Mouse (Mus musculus) MN1 (cell line): ENCODE data around the gene Pla2r1.

Experiments used
- DNase-seq: peaks from one replicate; pipeline ENCODE4 v3.0.0-alpha.2; 2016; ENCODE audit warnings: low spot score

Gene Pla2r1

DNA sequence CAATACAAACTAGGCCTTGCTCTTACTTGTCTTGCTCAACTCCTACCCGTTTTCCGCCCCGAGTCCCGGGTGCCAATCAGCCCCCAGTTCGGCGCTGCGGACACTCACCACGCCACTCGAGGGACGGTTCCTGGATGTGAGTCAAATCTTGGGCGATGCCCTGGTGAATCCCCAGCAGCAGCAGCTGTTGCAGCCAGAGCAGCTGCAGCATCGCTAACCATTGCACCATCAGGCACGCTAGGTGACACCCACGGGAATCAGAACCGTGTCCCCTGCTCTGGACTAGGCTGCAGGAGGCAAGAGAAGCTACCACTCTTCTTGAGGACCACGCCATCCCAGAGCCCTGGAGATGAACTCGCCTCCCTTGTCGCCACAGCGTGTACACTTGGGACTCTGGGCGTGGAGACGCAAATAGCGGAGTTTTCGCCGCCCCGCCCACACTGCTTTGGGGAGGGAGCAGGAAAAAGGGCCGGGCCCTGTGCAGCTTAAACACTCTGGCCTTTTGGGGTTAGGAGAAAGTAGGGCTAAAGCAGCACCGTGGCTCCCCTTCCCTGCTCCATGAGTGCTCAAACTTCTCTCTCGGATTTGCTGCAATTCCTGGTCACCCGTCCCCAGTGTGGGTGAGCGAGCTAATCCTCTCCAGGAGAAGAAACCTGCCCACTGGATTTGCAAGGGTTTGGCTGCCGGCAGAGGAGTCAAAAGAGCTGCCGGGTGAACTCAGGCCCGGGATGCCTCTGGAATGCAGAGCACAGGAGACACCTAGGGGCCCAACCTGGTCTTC lies at the start of gene Pla2r1:
Gene Pla2r1, minus strand, starts transcription at position 407 of the 781 bp plus-strand sequence.
- no peak for DNase-seq

DNA sequence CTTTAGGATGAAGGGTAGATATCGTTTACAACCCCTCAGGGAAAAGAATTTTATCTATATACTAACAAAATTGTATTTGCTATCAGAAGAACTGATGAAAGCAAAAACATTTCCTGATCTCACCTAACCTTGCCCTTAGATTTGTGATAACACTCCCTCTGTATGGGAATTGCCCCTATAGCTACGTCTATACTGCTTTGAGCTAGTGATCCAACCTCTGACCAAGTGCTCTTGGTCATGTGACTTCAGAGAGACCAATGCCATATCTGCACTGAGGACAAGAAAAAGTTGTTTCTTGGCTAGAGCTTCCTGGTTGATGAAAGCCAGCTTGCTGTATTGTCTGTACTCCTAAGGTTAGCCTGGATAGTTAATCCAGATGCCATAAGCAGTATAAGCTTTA lies 48.2 kb upstream of the Pla2r1 start:
- no peak for DNase-seq

DNA sequence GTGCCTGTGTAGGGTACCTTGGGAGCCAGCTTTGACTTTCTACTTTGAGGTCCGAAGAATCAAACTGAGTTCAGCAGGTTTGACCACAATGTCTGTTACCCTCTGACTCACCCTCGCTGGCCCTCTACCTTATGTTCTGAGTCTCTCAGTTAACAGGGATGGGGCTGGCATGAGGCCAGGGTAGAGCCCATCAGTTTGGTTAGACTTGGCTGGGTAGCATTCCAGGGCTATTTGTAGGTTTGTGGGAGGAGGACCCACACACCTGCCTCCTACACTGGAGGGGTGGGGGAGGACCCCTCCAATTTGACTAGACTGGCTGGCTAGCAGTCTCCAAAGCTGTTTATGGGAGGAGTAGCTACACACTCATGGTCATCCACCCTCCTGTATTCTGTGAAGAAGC lies 47.8 kb upstream of the Pla2r1 start:
- no peak for DNase-seq

DNA sequence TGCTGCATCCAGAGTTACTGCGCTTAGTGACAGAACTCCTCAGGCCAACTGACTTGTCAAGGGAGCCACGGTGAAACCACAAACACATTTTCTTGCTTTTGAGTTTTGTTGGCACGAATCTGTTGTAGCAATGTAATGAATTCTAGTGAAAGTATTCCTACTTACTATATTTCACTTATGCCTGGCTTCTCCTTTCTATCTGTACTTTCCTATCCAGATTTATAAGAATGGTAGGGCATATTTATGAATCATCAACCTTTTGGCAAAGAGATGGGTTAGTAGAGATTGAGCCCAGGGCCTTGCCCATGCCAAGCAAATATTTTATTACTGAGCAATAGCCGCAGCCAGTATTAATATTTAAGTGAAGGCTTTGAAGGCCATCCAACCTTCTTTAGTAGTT lies 30.3 kb upstream of the Pla2r1 start:
- no peak for DNase-seq

DNA sequence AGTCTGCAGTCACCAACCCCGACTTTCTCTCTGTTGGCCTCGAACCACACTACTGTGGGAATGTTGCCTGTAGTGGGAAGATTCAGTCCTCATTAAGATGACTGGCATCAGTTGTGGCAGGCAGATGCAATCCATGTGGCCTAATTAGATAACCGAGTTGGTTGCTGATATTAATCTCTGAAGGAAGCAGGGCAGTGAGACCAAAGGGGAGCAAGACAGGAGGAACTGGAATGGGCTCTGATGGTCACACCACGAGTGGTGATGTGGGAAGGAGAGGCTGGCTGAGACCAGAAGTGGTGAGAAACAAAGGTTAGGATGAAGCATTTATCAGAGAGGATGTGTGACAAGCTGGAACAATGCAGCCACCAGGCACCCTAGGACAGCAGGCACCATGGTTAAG lies 1.5 kb upstream of the Pla2r1 start:
- no peak for DNase-seq

DNA sequence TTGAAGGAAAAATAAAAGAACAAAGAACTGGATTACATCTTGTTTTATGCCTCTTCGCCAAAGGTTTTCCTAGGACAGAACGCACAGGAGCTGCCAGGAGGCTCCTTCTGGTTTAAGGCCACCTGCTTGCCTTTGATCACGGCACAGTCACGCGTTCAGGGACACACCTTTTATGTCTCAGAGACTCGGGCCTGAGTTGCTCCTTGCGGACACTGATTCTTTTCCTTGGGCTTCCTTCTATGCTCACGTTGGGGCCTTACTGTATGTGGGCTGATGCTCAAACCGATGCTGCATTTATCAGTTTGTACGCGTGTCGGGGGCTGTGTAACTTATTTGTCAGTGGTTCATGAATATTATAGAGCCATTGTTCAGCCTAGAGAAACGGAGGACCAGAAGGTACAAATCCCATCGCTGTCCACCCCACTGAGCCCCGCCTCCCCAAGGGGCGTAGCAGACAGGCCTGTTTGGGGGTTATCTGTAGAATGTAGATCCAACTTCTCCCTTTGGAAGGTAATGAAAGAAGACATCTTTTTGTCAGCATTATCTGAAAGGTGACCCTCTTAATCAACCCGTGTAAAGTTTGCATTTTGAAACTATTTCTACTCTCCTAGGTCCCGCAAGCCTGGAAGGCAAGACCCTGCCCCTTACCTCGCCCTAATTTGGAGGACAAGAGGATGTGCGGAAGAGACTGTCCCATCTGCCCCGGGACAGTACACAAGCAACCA lies 769 bp downstream of the Pla2r1 start:
- no peak for DNase-seq

DNA sequence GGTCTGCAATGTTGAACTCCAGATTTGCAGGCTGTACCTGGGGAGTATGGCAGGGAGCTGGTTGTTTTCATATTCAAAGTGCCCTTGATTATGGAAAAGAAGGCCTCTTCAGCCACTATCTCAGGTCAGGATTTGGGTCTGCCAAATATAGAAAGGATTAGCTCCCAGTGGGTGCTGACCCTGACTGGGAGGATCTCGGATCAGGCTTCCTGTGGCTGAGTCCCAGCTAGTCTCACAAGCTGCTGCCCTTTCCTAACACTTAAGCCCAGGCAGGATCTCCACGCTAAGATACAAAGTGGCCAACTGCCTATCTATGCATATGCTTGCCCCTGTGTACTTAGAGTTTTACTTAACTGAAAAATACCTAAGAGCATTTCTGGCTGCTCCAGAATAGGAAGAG lies 1.4 kb downstream of the Pla2r1 start:
- DNase-seq: no peak

DNA sequence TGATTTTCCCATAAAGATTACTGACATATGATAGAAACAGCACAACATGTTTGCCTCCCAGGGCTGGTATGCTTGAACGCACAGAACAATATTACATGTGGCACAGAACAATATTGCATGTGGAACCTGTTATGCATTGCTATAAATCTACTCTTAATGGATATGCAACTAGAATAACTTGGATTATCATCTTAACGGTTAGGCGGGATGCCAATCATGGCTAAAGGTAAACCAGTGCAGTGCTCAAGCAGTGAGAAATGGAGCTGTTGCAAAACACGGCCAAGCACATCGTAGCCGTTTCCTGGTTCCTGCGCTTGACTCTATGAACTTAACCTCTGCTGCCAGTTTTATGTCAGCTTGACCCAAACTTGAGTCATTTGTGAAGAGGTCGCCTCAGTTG lies 2.6 kb downstream of the Pla2r1 start:
- DNase-seq: no peak

DNA sequence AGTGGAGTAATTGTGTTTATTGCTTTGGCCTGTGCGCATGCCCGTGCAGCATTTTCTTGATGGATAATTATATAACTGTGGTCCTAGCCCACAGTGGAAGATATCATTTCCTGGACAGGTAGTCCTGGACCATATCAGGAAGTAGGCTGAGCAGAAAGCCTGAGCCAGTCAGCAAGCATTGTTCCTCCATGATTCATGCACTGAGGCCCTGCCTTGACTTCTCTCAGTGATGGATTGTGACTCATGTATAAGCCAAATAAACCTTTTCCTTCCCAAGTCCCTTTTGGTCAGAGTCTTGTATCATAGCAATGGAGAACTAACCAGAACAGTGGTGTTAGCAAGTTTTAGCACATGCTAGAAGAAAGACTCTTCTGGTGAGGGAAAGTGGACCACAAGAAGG lies 3.3 kb downstream of the Pla2r1 start:
- no peak for DNase-seq

DNA sequence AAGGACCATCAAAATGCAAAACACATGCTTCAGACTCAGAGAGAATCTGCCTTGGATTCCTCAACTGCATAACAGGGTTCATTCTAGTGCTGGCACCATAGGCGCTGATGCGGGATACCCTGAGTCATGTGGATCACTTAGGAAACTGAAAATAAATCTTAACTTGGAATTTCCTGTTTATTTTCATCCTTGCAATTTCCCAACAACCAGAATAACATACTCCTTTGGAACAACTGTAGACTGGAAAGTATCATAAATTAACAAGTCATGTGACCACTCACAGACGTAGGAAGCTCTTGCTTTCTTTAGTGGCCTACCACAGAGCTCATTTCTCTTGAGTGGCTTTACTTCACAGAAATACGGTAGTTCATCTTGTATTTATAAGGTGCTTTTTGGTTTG lies 7.0 kb downstream of the Pla2r1 start:
- no peak for DNase-seq

DNA sequence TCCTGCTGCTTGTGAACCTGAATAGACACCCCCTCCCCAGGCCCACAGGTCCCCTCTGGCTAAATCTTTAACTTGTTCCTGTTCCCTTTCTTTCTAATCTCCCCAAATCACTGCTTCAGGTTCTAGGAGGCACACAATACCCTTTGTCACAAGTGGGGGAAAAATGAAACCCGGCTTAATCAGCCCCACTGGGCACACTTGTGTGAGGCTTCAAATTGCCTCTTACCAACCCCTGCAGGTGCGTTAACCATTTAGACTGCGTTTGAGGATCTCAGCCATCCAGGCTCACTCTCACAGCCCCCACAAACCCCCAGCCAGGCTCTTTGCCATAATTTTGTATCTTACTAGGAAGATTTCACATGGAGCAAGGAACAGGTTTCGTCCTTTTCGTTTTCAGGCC lies 9.1 kb downstream of the Pla2r1 start:
- no peak for DNase-seq

DNA sequence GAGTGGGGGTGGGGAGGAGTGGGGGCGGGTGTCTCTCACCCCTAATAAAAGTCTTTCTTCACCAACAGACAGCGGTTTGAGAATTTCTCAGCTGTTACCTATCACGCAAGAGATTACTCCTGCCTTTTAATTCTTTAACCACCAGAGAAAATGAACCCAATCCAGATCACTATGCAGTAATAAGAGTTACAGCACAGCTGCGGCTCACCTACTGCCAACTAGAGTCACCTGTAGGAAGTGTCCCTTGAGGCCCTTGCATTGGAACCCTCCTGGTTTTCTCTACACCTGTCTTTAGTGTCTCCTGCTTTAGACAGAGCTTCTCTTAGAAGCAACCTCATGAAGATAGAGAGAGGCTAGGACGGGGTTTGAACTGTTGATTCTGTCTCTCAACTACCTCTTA lies 11.4 kb downstream of the Pla2r1 start:
- DNase-seq: no peak

DNA sequence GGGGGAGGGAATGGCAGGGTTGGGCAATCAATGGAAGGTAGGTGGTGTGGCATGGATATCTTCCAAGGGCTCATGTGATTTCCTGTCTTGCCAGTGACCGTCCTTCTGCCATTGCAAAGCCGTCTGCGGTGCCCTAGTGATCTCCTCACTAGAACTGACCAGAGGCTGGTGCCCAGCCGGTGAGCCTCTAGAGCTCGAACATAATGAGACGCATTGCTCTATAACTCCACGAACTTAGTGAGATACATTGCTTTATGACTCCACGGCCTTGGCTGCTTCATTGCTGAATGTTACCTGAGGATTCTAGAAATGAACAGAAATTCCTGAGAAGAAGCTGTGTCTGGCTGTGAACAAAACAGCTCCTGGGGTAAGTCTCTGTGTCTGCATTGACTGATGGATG lies 12.8 kb downstream of the Pla2r1 start:
- no peak for DNase-seq

DNA sequence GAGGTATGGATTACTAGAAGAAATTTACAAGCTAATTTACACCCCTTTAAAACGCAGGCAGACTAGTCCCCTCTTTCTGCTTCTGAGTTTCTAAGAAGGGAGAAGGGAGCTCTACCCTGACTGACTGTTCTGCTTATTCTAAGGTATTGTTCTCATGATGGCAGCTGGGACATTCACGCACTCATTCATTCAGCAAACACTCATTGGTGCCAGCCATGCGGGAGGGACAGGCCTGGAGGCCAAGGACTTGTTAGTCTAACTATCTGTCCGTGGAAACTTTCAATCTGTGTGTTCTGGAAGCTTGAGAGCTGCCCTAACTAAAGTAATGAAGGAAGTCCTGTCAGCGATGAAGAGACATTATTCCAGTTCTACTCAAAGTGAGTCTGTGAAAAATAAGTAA lies 14.4 kb downstream of the Pla2r1 start:
- DNase-seq: no peak

DNA sequence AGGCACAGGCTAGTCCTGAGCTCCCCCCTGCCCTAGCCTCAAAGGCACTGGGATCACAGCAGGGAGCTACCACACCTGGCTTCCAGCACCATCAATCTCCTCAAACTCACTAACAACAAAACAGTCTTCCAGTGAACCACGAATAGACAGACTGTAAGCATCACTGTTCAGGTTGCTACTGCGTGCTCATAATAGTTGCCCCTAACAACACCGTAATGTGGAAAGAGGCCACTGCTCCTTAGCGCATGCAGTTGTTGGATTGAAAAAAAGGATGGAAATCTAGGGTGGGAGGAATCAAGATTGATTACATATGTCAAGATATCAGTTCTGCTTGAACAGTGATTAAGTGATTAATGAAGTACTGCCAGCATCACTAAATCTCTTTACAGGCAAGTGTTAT lies 14.8 kb downstream of the Pla2r1 start:
- no peak for DNase-seq

DNA sequence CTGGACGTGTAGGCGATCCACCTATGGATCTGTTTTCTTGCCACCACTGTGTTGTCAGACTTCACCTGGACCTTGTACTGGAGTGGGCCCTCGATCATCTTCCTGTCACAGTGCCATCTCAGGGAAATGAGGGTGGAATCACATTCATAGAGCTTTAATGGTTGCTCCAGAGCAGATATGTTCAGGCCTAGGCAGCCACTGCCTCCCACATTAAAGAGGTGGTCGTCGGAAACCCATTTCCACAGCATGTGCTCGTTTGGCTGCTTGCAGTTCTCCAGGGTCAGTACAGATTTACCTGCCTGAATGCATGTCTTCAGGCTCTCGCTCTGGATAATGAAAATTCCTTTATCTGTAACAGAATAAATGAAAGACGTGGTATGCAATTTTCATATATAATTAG lies 18.4 kb downstream of the Pla2r1 start:
- no peak for DNase-seq

DNA sequence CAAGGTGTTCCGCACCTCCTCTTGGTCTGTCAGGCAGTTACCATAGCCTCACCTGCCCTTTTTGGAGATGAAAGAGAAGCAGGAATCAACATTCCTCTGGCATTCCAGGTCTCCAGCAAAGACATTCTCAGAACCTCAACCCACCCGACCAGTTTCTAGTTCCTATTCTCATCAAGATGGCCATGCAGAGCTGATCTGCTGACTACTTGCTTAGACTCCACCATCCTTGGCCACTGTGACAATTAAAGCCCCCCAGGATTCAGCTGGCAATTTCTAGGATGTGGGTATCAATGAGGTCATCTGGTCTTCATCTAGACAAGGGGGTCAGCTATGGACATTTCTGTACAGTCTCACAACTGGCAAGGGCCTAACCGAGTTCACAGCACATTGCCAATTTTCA lies 20.1 kb downstream of the Pla2r1 start:
- DNase-seq: no peak

DNA sequence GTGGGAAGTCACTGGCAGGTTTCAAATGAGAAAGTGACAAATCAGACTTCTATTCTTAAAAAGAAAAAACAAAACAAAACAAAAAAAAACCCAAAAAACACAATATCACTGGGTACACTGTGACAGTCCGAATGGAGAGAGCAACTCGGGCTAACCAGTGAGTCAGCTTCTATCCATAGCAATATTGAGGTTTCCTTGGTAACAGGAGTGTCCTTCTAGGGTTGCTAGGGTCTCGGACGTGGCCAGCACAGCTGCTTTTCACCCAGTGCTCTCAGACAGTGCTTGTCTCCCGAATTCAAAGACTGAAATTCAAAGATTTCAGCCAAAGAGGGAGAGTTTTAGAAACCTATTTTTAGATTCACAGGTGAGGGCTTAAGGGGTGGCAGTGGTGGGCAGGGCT lies 20.6 kb downstream of the Pla2r1 start:
- no peak for DNase-seq

DNA sequence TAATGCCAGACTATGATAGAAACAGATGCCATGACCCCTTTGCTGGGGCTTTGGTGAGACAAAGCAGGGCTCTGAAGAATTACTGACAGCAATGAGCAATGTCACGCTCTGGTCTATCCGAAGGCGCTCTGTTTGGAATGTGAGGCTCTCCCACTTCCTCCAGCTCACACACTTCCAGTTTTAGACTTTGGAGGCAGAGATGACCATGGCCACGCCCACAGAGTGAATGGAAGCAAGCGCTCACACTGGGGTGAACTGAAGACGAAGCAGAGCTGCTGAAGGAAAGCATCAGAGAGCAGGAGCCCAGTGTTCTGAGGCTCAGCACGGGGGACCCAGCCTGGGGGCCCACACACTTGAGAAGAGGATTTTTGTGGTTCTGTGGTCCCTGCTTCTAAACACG lies 37.3 kb downstream of the Pla2r1 start:
- peak; percentile 21 for DNase-seq

DNA sequence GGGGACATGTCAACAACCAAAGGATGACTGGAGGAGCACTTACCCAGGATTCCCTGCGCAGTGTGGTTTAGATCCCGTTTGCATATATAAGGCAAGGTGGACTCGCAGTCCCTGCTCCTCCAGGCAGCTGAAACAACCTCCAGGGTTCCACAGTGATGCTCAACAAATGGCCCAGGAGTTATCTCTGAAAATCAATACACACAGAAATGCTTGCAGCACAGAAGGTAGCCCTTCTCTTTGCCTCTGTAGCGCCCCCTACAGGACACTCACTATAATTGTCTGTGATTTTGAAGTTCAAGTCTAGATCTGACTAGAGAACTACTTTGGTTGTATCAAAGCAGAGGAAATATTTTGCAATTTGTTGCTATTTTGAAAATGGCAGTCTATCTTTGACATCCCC lies 38.2 kb downstream of the Pla2r1 start:
- no peak for DNase-seq

DNA sequence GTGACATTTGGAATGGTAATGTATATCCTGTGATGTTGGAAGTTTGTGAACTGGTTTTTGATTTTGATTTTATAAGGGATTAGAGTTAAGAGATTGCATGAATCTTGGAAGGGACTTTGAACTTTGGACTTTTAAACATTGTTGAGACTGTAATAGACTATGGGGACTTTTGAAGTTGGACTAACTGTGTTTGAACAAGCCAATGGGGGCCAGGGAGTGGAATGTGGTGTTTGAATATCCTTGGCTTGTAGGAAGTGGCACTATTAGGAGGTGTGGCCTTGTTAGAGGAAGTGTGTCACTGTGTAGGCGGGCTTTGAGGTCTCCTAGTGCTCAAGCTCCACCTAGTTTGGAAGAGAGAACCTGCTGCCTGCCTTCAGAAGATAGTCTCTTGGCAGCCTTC lies 42.4 kb downstream of the Pla2r1 start:
- DNase-seq: no peak

DNA sequence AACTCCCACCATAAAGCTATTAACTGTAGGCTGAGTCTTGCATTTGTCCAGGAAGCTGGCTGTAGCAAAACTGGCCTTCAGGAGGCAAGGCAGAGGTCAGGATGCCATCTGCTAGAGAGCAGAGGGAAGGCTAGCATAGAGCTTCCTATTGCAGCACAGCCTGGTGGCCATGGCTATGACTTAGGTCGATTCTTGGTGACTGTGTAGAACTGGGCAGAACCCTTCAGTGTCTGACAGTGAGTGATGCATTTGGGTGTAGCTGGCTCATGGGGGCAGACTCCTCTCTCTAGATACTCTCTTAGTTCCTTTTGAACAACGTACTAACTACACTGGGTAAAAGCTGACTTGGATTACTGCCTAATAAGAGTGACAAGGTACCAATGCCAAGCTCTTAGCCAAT lies 48.0 kb downstream of the Pla2r1 start:
- DNase-seq: no peak

DNA sequence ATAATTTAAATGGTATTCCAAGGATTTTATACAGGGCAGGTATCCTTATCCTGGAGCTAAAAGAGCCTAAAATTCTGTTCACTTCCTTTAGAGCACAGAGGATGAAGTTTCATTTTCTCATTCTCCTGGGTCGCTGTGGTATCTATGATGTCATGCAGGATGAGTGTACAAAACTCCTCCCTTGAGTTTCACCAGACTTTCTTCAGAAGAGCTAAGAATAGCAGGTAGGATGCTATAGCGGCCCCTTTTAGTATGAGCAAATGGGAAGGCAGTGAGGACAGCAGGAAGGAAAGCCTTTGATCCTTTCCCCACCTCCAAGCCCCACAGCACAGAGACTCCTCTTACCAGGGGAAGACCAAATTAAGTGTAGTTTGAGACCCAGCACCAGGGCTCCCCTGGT lies 48.4 kb downstream of the Pla2r1 start:
- peak; percentile 25 for DNase-seq

DNA sequence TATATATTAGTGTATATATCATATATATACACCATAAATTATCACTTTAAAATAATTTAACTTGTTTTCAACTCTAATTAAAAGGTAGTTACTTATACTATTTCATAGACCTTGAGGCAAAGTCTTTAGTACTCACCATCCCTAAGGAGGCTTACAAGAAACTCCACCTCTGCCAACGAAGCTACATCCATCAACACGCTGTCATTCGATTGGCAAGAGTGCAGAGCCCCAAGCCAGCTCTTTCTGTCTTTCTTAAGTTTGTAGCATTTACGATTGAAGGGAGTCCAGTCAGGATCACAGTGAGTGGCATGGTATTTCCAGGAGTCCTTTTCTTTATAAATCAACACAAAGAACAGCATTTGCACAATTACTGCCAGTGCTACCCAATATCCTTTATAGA lies 49.1 kb downstream of the Pla2r1 start:
- no peak for DNase-seq
